Mouse (Mus musculus): ENCODE data around the gene Polr3gl.

Polr3gl gene

GRCm38 (mm10) chr3:96573611-96574511, 20.1 kb downstream of the Polr3gl start:
- ATAC-seq (ENCODE audit: low TSS enrichment): no peak

GRCm38 (mm10) chr3:96571896-96572698, 21.9 kb downstream of the Polr3gl start:
- ATAC-seq (ENCODE audit: low TSS enrichment): no peak

GRCm38 (mm10) chr3:96571336-96571735, 22.6 kb downstream of the Polr3gl start:
- no peak for ATAC-seq (ENCODE audit: low TSS enrichment)

- ATAC-seq (ENCODE audit: low TSS enrichment): no peak
Measured at GRCm38 (mm10) chr3:96570643-96571042, 23.3 kb downstream of the Polr3gl start.

- ATAC-seq (ENCODE audit: low TSS enrichment): no peak
Measured at GRCm38 (mm10) chr3:96569966-96570605, 23.9 kb downstream of the Polr3gl start.

- ATAC-seq (ENCODE audit: low TSS enrichment): no peak
Measured at GRCm38 (mm10) chr3:96569506-96569905, 24.5 kb downstream of the Polr3gl start.

- no peak for ATAC-seq (ENCODE audit: low TSS enrichment)
Measured at GRCm38 (mm10) chr3:96568605-96569004, 25.4 kb downstream of the Polr3gl start.

GRCm38 (mm10) chr3:96566661-96567450, 27.1 kb downstream of the Polr3gl start:
- ATAC-seq (ENCODE audit: low TSS enrichment): no peak

GRCm38 (mm10) chr3:96565105-96565504, 28.9 kb downstream of the Polr3gl start:
- ATAC-seq (ENCODE audit: low TSS enrichment): no peak

- no peak for ATAC-seq (ENCODE audit: low TSS enrichment)
Measured at GRCm38 (mm10) chr3:96564633-96565032, 29.3 kb downstream of the Polr3gl start.

GRCm38 (mm10) chr3:96563911-96564632, 29.9 kb downstream of the Polr3gl start:
- no peak for ATAC-seq (ENCODE audit: low TSS enrichment)

GRCm38 (mm10) chr3:96563267-96563666, 30.7 kb downstream of the Polr3gl start:
- no peak for ATAC-seq (ENCODE audit: low TSS enrichment)

- no peak for ATAC-seq (ENCODE audit: low TSS enrichment)
Measured at GRCm38 (mm10) chr3:96561946-96562681, 31.9 kb downstream of the Polr3gl start.

GRCm38 (mm10) chr3:96560881-96561668, 32.9 kb downstream of the Polr3gl start:
- ATAC-seq (ENCODE audit: low TSS enrichment): no peak

- ATAC-seq (ENCODE audit: low TSS enrichment): no peak
Measured at GRCm38 (mm10) chr3:96559911-96560850, 33.8 kb downstream of the Polr3gl start.

GRCm38 (mm10) chr3:96559398-96559910, 34.5 kb downstream of the Polr3gl start:
- ATAC-seq (ENCODE audit: low TSS enrichment): no peak

- ATAC-seq (ENCODE audit: low TSS enrichment): no peak
Measured at GRCm38 (mm10) chr3:96558668-96559196, 35.2 kb downstream of the Polr3gl start.

- ATAC-seq (ENCODE audit: low TSS enrichment): no peak
Measured at GRCm38 (mm10) chr3:96558159-96558558, 35.8 kb downstream of the Polr3gl start.
